Mouse (Mus musculus): ENCODE measurements at regions not wholly inside any gene's neighbourhood (a gene's known extent, or its start where the extent isn't known, plus 50 kb on each side); places are given as distances from the start of the nearest gene placed in this dataset.

GRCm38 (mm10) chr5:41994307-41994706 lies 73.5 kb upstream of the Gm16223 start:
- WGBS, result 54% methylated on average over 2 of the region's 2 CpGs
- H3K27me3 ChIP-seq (ENCODE audit: control insufficient read depth, insufficient read depth, low read length), result no peaks in the 10 kb centered on the region
- no peak overlapping the region for H3K4me2 ChIP-seq (replicated peaks; ENCODE audit: low read depth)
- H3K4me3 ChIP-seq (ENCODE audit: low read depth, low read length), result no peak overlapping the region
- ATAC-seq (ENCODE audit: low FRiP score, low TSS enrichment) (no peak), DNase-seq (ENCODE audit: low spot score) (no peak)
- H3K4me1 ChIP-seq (replicated peaks; ENCODE audit: control insufficient read depth, insufficient read depth), result no peaks in the 10 kb centered on the region
- no peaks in the 10 kb centered on the region for H3K36me3 ChIP-seq (ENCODE audit: control insufficient read depth, insufficient read depth, low read length)
- H3K9ac ChIP-seq (ENCODE audit: low read length), result no peak overlapping the region
- no peaks in the 10 kb centered on the region for H3K9me3 ChIP-seq (ENCODE audit: control insufficient read depth, low read length)
- H3K27ac ChIP-seq (replicated peaks), result no peak overlapping the region
- no peak for TF ChIP-seq CTCF (IDR thresholded peaks at IDR 0.05; ENCODE audit: low read depth)

GRCm38 (mm10) chr5:41983556-41983955 lies 84.2 kb upstream of the Gm16223 start:
- Histone ChIP-seq H3K9me3 (ENCODE audit: control insufficient read depth, low read length) (no peaks in the 10 kb centered on the region), H3K36me3 (ENCODE audit: control insufficient read depth, insufficient read depth, low read length) (no peaks in the 10 kb centered on the region), H3K27ac (replicated peaks) (no peak overlapping the region), H3K27me3 (ENCODE audit: control insufficient read depth, insufficient read depth, low read length) (no peaks in the 10 kb centered on the region), H3K4me2 (replicated peaks; ENCODE audit: low read depth) (no peak overlapping the region), H3K4me3 (ENCODE audit: low read depth, low read length) (no peak overlapping the region), H3K4me1 (replicated peaks; ENCODE audit: control insufficient read depth, insufficient read depth) (no peaks in the 10 kb centered on the region), H3K9ac (ENCODE audit: low read length) (no peak overlapping the region)
- WGBS, result 65% methylated on average over 4 of the region's 4 CpGs
- ATAC-seq (ENCODE audit: low FRiP score, low TSS enrichment) (no peak), DNase-seq (ENCODE audit: low spot score) (no peak)
- no peak for TF ChIP-seq EP300 (optimal IDR thresholded peaks at IDR 0.05)
- no peak for TF ChIP-seq CTCF (IDR thresholded peaks at IDR 0.05; ENCODE audit: low read depth)

- Histone ChIP-seq H3K9me3 (ENCODE audit: control insufficient read depth, low read length) (no peaks in the 10 kb centered on the region), H3K4me3 (ENCODE audit: low read depth, low read length) (no peak overlapping the region), H3K27me3 (ENCODE audit: control insufficient read depth, insufficient read depth, low read length) (no peaks in the 10 kb centered on the region), H3K9ac (ENCODE audit: low read length) (no peak overlapping the region), H3K36me3 (ENCODE audit: control insufficient read depth, insufficient read depth, low read length) (no peaks in the 10 kb centered on the region), H3K4me1 (replicated peaks; ENCODE audit: control insufficient read depth, insufficient read depth) (no peaks in the 10 kb centered on the region), H3K4me2 (replicated peaks; ENCODE audit: low read depth) (no peak overlapping the region), H3K27ac (replicated peaks) (no peak overlapping the region)
- peak; percentile 25 for TF ChIP-seq CTCF (IDR thresholded peaks at IDR 0.05; ENCODE audit: low read depth)
- no peak for TF ChIP-seq EP300 (optimal IDR thresholded peaks at IDR 0.05)
- no peak for DNase-seq (ENCODE audit: low spot score)
- no peak for ATAC-seq (ENCODE audit: low FRiP score, low TSS enrichment)
These were observed 92.2 kb upstream of the Gm16223 start for GRCm38 (mm10) chr5:41975535-41975934.

GRCm38 (mm10) chr5:41971201-41971600 lies 96.6 kb upstream of the Gm16223 start:
- no peaks in the 10 kb centered on the region for H3K9me3 ChIP-seq (ENCODE audit: control insufficient read depth, low read length)
- 60% methylated on average over 1 of the region's 1 CpGs for WGBS
- no peak overlapping the region for H3K27ac ChIP-seq (replicated peaks)
- no peak overlapping the region for H3K4me2 ChIP-seq (replicated peaks; ENCODE audit: low read depth)
- no peak for TF ChIP-seq EP300 (optimal IDR thresholded peaks at IDR 0.05)
- peak; percentile 42 for TF ChIP-seq CTCF (IDR thresholded peaks at IDR 0.05; ENCODE audit: low read depth)
- no peaks in the 10 kb centered on the region for H3K4me1 ChIP-seq (replicated peaks; ENCODE audit: control insufficient read depth, insufficient read depth)
- no peaks in the 10 kb centered on the region for H3K36me3 ChIP-seq (ENCODE audit: control insufficient read depth, insufficient read depth, low read length)
- no peak overlapping the region for H3K4me3 ChIP-seq (ENCODE audit: low read depth, low read length)
- no peak for ATAC-seq (ENCODE audit: low FRiP score, low TSS enrichment)
- H3K9ac ChIP-seq (ENCODE audit: low read length), result no peak overlapping the region
- DNase-seq (ENCODE audit: low spot score), result no peak
- no peaks in the 10 kb centered on the region for H3K27me3 ChIP-seq (ENCODE audit: control insufficient read depth, insufficient read depth, low read length)

GRCm38 (mm10) chr5:41966958-41967357 lies 100.8 kb upstream of the Gm16223 start:
- H3K4me3 ChIP-seq (ENCODE audit: low read depth, low read length), result no peak overlapping the region
- WGBS, result 86% methylated on average over 1 of the region's 1 CpGs

GRCm38 (mm10) chr5:41947114-41947640 lies 103.1 kb upstream of the Bod1l start:
- Histone ChIP-seq H3K27me3 (ENCODE audit: control insufficient read depth, insufficient read depth, low read length) (no peaks in the 10 kb centered on the region), H3K4me2 (replicated peaks; ENCODE audit: low read depth) (no peak overlapping the region), H3K27ac (replicated peaks) (no peak overlapping the region), H3K9ac (ENCODE audit: low read length) (no peak overlapping the region), H3K36me3 (ENCODE audit: control insufficient read depth, insufficient read depth, low read length) (no peaks in the 10 kb centered on the region), H3K4me1 (replicated peaks; ENCODE audit: control insufficient read depth, insufficient read depth) (no peaks in the 10 kb centered on the region), H3K9me3 (ENCODE audit: control insufficient read depth, low read length) (no peaks in the 10 kb centered on the region), H3K4me3 (ENCODE audit: low read depth, low read length) (no peak overlapping the region)
- TF ChIP-seq EP300 (optimal IDR thresholded peaks at IDR 0.05) (no peak), CTCF (IDR thresholded peaks at IDR 0.05; ENCODE audit: low read depth) (no peak)
- 70% methylated on average over 7 of the region's 7 CpGs for WGBS
- no peak for ATAC-seq (ENCODE audit: low FRiP score, low TSS enrichment)
- no peak for DNase-seq (ENCODE audit: low spot score)

More at GRCm38 (mm10) chr5:41966958-41967357, 100.8 kb upstream of the Gm16223 start:
- H3K27me3 ChIP-seq (ENCODE audit: control insufficient read depth, insufficient read depth, low read length), result no peaks in the 10 kb centered on the region
- no peaks in the 10 kb centered on the region for H3K36me3 ChIP-seq (ENCODE audit: control insufficient read depth, insufficient read depth, low read length)
- TF ChIP-seq EP300 (optimal IDR thresholded peaks at IDR 0.05), result no peak
- no peak for TF ChIP-seq CTCF (IDR thresholded peaks at IDR 0.05; ENCODE audit: low read depth)
- H3K4me1 ChIP-seq (replicated peaks; ENCODE audit: control insufficient read depth, insufficient read depth), result no peaks in the 10 kb centered on the region
- no peak overlapping the region for H3K4me2 ChIP-seq (replicated peaks; ENCODE audit: low read depth)
- H3K27ac ChIP-seq (replicated peaks), result no peak overlapping the region
- ATAC-seq (ENCODE audit: low FRiP score, low TSS enrichment) (no peak), DNase-seq (ENCODE audit: low spot score) (no peak)
- H3K9me3 ChIP-seq (ENCODE audit: control insufficient read depth, low read length), result no peaks in the 10 kb centered on the region
- no peak overlapping the region for H3K9ac ChIP-seq (ENCODE audit: low read length)

Measured in stomach, postnatal 0 days (tissue).